Mouse (Mus musculus) left cerebral cortex, adult 2 months (tissue): ENCODE measurements around the gene Gm2163. TPM values are rescaled to one million over a fixed set of nuclear protein-coding genes. Genes with fewer than 3 reads are reported as not detected.
"Not testable (repeated sequence)": the region's sequence is repeated elsewhere in the genome, so short reads cannot be mapped to it uniquely, and the experiment has no call there.

Experiments
- DNase-seq, 2 experiments: peaks; one replicate each; pipeline ENCODE4 v3.0.0; 2021 to 2022; ENCODE audit warnings: low spot score in 2 of 2, mixed read lengths in 1 of 2; ENCODE audit errors: extremely low spot score in 1 of 2
- H3K27ac ChIP-seq: fragments of 200-600 bp; 2 replicates; pipeline ENCODE4 v1.8.1; 2022
- H3K4me3 ChIP-seq: fragments of 200-600 bp; 2 replicates; pipeline ENCODE4 v1.8.1; 2022
- intact Hi-C: fragments of 180-260 bp; cut with DNase I; formaldehyde crosslinking; loops from one replicate; pipeline ENCODE4 v1.15.1; 2025
- long read RNA-seq, 2 experiments: library from polyadenylated mRNA; stranded (forward); transcript quantifications; one replicate each; pipeline ENCODE4 v2.0.0; 2021; ENCODE audit warnings: borderline mapping rate in 2 of 2
- total RNA-seq, 2 experiments: library from RNA; stranded (reverse); gene quantifications; 2 replicates each; pipeline ENCODE4 v1.2.3; 2021

The Gm2163 gene
- total RNA-seq = 1 to 10 TPM; 7.8 to 8.7 TPM
- long read RNA-seq, experiment 1 = 0 reads
- long read RNA-seq, experiment 2, partial matches to known transcripts = 0 of 1 reads
- long read RNA-seq, experiment 2, other reads (novel, unspliced or antisense) = 1 of 1 reads

DNA sequence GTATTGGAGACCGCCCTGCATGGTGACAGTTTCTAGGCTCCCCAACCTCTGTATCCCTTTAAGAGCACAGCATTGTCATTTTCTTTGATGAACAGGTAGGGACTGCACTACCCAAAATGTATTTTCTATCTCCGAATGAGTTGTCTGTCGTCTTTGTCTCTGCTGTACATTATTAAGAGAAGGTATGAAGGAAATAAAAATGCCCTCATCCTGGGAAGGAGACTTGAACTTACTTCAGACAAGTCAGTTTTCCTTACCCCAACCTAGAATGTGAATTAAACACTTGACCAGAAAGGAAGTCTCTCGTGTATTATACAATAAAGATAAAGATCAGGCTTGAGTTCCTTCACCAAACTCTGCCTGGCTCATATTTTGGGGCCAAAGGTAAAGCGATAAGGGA, at the start of gene Gm2163:
Gene Gm2163, plus strand, starts transcription at position 301 of the 400 bp plus-strand sequence.
- H3K27ac ChIP-seq, intact Hi-C loops, DNase-seq, H3K4me3 ChIP-seq: not testable (repeated sequence)

DNA sequence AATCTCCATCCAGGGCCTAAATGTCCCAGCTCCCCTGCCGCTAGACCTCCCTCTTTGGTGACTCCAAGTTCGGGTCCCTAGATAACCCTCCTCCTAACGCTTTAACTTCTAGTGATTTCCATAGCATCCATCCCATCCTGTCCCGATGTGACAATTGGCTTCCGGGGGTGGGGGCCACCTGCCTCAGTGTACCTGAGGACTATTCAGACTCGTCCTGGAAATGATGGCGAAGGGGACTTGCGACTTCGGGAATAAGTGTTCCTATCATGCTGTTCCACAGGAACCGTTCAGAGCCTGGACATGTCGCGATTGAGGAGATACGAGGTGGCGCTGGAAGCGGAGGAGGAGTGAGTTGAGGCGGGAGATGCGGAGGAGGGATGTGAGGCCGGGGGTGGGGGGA, 27.5 kb upstream of the Gm2163 start, which contains the start of gene Gm21586:
Gene Gm21586, plus strand, starts transcription at position 301 of the 400 bp plus-strand sequence.
- H3K27ac ChIP-seq, intact Hi-C loops, DNase-seq, H3K4me3 ChIP-seq: not testable (repeated sequence)

DNA sequence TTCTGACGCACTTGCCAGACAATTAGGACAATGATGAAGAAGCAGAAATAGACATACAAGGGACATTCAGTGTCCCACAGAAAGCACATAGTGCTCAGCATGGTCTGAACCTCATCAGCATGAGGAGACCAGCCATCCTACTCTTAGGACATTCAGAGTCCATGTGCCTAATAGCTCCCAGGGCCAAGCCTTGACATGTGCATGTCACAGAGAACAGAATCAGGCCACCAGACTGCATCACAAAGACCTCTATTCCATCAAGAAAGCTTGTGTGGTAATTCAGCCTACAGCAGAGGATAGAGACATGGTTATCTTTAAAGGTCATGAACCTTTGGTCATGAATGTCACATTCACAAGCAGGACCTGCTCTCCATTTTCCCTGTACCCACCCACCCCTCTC, 61.5 kb downstream of the Gm2163 start, which contains the start of gene Fam205a2:
Gene Fam205a2, minus strand, starts transcription at position 101 of the 400 bp plus-strand sequence.
- H3K4me3 ChIP-seq, DNase-seq, intact Hi-C loops, H3K27ac ChIP-seq: not testable (repeated sequence)

DNA sequence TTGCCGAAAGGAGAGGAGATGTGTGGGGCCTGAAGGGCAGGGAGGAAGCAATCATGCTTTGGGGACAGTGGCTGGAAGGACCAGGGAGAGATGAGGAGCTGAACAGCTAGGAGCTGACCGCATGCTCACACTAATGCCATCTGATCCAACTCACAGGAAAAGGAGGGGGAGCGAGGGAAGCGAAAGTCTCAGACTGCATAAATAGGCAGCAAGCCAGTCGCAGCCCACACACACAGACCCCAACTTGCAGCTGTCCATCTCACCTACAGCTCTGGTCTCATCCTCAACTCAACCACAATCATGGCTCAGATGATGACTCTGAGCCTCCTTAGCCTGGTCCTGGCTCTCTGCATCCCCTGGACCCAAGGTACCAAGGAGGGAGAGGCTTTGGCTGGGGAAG, 145.3 kb downstream of the Gm2163 start, which contains the start of gene Gm10591:
Gene Gm10591, plus strand, starts transcription at position 301 of the 400 bp plus-strand sequence.
- intact Hi-C loops, H3K4me3 ChIP-seq, DNase-seq: not testable (repeated sequence)

DNA sequence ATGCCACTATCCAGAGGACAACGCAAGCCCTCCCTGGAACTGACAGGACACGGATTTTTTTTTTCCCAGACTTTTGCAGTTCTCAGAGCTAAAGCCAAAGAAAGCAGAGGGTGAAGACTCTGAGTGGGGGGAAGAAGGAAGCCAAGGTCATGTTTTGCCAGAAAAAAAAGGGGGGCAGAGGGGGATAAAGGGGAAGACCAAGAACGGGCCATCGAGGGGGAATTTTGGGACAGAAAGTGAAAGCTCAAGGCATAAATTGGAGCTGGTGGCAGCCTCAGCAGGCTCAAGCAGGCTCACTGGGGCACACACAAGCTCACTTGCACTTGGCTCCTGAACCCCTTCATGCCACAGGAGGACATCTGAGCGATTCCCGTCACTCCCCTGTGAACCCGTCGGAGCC, 162.9 kb downstream of the Gm2163 start, which contains the start of gene Gm2564:
Gene Gm2564, plus strand, starts transcription at position 301 of the 400 bp plus-strand sequence.
- DNase-seq, H3K27ac ChIP-seq, intact Hi-C loops, H3K4me3 ChIP-seq: not testable (repeated sequence)

More for the DNA sequence above, 145.3 kb downstream of the Gm2163 start, which contains the start of gene Gm10591:
- not testable (repeated sequence) for H3K27ac ChIP-seq

Other genes starting within 250 kb of the Gm2163 start
- gene Gm10600, start 226.1 kb upstream of the Gm2163 start, total RNA-seq = 10 to 100 TPM in 1 of 2 experiments, 1 to 10 TPM in 1; 9.7 to 10.8 TPM
- not detected for gene Ccl21b, start 211.0 kb upstream of the Gm2163 start, total RNA-seq
- not detected for gene Gm21953, start 172.5 kb upstream of the Gm2163 start, total RNA-seq
- 1 to 10 TPM in 1 of 2 experiments, not detected in 1; 2.4 TPM for gene Fam205a3, start 148.4 kb upstream of the Gm2163 start, total RNA-seq
- not detected for gene Gm21586, start 27.4 kb upstream of the Gm2163 start, total RNA-seq
- gene Fam205a2, start 61.4 kb downstream of the Gm2163 start, total RNA-seq = 1 to 10 TPM in 1 of 2 experiments, not detected in 1; 2.4 TPM
- not detected for gene Gm10591, start 145.4 kb downstream of the Gm2163 start, total RNA-seq
- 10 to 100 TPM; 14.0 to 14.4 TPM for gene Gm2564, start 163.0 kb downstream of the Gm2163 start, total RNA-seq
- gene Ccl27b, start 188.5 kb downstream of the Gm2163 start, total RNA-seq = 1 to 10 TPM; 2.4 to 6.4 TPM
- gene Il11ra2, start 195.1 kb downstream of the Gm2163 start, total RNA-seq = under 1 TPM in 1 of 2 experiments, not detected in 1; 0.27 TPM